Mouse (Mus musculus) brown adipose tissue, adult 24 weeks (tissue): ENCODE results near the gene BC025920. TPM values are rescaled to one million over a fixed set of nuclear protein-coding genes. Genes with fewer than 3 reads are reported as not detected.

ENCODE experiments used
- H3K27ac ChIP-seq: fragments of 200-500 bp; replicated peaks from 2 replicates; pipeline ENCODE4 v1.5.1; 2012; ENCODE audit warnings: low read depth, mild to moderate bottlenecking, low read length
- H3K4me1 ChIP-seq: fragments of 200-500 bp; 2 replicates; pipeline ENCODE4 v1.6.1; 2012; ENCODE audit warnings: low read length, mixed read lengths; ENCODE audit not compliant: control insufficient read depth, insufficient read depth, insufficient read length
- H3K4me3 ChIP-seq: fragments of 200-500 bp; 2 replicates; pipeline ENCODE4 v1.5.1; 2012; ENCODE audit warnings: low read depth, mild to moderate bottlenecking, low read length, moderate library complexity; ENCODE audit not compliant: insufficient read depth
- polyA plus RNA-seq: library from polyadenylated mRNA; stranded (reverse); fragments of >200 nt; gene quantifications from 2 replicates; pipeline ENCODE4 v1.2.4, GENCODE M21; 2012; ENCODE audit not compliant: missing spikeins, insufficient read depth, insufficient read length

BC025920 gene
- polyA plus RNA-seq, 1 experiment, result 4.1 TPM

DNA sequence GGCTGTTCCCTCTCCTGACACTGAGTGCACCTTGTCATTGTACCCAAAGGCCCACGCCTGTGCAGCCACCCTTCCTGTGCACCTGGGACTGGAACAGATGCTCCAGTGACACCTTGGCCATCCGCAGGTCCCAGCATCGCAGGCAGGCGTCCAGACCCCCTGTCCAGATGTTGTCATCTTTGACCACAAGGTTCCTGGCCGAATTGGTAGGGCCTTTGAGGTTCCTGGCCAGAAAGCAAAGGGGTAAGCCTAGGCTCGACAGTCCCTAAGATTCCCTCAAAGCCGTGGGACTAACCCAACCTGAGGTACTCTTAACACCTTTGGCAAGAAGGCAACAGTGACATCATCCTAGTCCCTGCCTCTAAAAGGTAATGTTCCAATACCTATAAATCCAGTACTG, 13.4 kb upstream of the BC025920 start:
- peaks cover 2% of the 10 kb centered on the region; the same call in 1 of the 2 replicates for H3K4me1 ChIP-seq
- H3K4me3 ChIP-seq, result no peak overlapping the region
- H3K27ac ChIP-seq, result no peak overlapping the region

DNA sequence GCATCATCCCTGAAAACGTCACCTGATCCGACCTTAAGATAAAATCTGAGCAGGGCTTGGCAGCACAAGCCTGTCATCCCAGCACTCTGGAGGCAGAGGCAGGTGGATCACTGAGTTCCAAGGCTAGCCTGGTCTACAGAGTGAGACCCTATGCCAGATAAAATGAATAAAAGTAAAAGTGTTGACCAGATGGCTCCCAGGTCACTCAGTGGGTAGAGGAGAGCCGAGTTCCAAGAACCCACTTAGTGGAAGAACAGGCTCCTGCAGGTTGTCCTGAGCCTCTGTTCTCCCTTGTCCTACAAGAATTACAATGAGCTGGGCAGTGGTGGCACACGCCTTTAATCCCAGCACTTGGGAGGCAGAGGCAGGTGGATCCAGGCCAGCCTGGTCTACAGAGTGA, 12.8 kb upstream of the BC025920 start:
- no peak overlapping the region for H3K27ac ChIP-seq
- H3K4me1 ChIP-seq, result peaks cover 2% of the 10 kb centered on the region; the same call in 1 of the 2 replicates

DNA sequence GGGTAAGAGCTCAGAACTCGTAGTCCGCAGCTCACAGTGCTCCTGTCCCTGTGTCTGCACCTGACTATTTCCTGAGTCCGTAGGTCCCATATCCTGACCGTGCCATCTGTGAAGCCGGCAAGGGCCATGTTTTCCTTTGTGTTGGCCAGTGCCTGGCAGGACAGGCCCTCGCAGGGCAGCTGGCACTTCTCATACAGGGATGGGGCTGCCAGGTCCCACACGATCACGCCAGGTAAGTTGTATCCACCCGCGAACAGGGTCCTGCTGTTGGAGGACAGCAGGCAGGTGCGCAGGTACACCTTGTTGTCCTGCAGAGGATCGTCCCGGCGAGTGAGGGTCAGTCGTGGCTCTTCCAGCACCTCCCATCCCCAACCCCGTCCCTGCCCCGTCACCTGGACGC, 12.1 kb upstream of the BC025920 start:
- Histone ChIP-seq H3K4me1 (peaks cover 2% of the 10 kb centered on the region; the same call in 1 of the 2 replicates), H3K27ac (no peak overlapping the region), H3K4me3 (no peak overlapping the region)

More for the DNA sequence above, 12.8 kb upstream of the BC025920 start:
- H3K4me3 ChIP-seq, result no peak overlapping the region

DNA sequence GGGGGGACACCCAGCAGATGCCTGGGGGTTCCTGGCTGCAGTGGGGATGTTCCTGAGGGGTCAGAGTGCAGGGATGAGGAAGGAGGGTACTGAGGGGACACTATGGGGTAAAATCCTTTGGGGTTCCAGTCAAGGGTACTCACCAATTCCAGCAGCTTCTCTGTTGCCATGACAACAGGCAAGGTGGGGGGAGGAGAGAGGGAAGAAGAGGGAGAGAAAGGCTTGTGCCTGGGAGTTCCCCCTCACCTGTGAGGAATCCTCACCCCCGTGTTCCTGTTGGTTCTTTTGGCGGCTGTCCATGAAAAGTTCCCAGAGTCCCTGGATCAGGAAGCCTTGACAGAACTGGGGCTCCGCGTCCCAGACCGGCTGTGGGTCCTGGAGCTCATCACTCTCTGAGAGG, 10.5 kb upstream of the BC025920 start:
- no peak overlapping the region for H3K4me3 ChIP-seq
- H3K4me1 ChIP-seq, result peaks cover 2% of the 10 kb centered on the region; the same call in 1 of the 2 replicates
- no peak overlapping the region for H3K27ac ChIP-seq

DNA sequence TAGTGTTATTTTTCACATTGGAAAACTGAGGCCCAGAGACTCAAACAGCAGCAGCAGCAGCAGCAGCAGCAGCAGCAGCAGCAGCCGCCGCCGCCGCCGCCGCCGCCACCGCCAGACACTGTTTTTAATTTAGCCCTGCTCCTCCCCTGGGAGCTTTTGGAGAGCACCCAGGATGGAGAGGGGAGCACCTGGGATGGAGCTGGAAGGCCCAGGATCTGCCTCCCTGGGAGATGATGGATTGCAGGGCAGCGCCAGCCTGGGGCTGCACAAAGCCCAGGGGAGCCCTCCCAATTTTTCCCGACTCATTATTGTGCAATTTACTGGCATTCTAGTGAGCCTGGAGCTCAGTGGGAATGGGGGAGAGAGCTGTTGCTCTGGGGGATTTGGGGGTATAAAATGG, 9.5 kb upstream of the BC025920 start:
- no peak overlapping the region for H3K4me3 ChIP-seq
- H3K27ac ChIP-seq, result no peak overlapping the region
- peaks cover 4% of the 10 kb centered on the region; the same call in 1 of the 2 replicates for H3K4me1 ChIP-seq

DNA sequence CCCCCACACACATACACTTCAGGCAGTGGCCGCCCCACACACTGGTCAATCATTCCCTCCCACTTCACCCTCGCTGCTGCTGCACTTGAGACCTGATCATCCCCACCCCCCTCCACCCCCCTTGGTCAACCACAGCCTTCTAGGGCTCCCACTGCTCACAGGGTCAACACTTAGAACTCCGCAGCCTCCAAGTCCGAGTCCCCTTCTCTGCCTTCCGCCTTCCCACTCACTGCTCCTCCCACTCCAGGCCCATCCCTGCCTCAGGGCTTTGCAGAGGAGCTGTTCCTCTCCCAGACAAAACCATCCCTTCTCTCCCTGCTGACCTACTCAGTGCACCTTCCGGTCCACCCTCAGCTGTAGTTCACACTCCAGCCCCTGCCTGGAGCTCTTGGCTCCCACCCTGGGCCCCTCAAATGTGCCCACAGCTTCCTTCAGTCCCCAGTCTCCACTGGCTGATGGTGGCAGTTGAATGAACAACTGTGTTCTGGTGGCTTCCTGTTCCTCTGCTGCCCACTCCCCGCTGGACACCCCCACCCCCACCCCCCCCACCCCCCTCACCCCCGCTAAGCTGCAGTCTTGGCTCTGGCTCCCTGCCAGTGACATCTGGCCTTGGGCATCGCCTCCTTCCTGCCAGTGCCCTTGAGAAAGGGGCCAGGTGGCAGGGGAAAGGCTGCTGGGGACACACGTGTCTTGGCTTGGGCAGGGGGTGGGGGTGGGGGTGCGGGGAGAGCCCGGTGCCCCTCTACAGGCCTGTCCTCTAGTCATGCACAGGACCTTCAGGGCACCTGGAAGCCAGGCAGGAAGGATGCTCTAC, 8.7 kb upstream of the BC025920 start:
- Histone ChIP-seq H3K27ac (no peak overlapping the region), H3K4me3 (peak overlapping the region; percentile 49), H3K4me1 (peaks cover 5% of the 10 kb centered on the region; the same call in 1 of the 2 replicates)

DNA sequence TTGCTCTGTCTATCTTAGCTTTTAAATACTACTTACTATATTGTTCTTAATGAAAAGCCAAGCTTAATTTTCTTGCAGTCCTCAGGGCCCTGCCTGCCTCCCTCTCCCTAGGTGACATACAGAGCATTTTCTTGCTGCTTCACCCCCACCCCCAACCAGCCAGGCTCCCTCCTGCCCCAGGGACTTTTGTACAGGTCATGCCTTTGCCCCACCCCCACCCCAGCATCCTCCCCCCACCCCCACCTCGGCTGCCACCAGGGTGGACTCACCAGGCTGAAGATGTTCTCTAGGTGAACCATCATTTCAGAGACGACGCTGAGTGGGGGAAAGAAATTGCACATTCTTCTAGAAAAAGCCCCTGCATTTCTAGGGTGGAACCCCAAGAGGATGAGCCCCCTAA, 7.7 kb upstream of the BC025920 start:
- Histone ChIP-seq H3K27ac (no peak overlapping the region), H3K4me3 (no peak overlapping the region), H3K4me1 (peaks cover 5% of the 10 kb centered on the region)

DNA sequence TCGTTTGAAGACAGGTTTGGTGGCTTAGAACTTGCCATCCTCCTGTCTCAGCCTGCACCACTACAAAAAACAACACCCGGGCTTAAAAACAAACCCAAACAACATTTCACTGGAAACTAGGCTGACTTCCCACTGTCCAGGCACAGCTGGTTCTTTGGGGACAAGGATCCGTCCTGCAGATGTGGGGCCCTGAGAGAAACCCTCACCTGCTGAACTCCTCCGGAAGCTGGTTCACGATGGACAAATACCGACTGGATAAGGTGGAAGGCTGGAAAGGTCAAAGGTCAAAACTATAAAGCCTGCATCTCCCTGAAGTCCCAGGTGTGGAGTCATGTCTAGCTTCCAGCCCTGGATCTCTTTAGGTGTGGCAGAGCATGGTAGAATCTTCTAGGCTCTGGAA, 7.2 kb upstream of the BC025920 start:
- no peak overlapping the region for H3K4me3 ChIP-seq
- H3K27ac ChIP-seq, result no peak overlapping the region
- peaks cover 5% of the 10 kb centered on the region for H3K4me1 ChIP-seq

DNA sequence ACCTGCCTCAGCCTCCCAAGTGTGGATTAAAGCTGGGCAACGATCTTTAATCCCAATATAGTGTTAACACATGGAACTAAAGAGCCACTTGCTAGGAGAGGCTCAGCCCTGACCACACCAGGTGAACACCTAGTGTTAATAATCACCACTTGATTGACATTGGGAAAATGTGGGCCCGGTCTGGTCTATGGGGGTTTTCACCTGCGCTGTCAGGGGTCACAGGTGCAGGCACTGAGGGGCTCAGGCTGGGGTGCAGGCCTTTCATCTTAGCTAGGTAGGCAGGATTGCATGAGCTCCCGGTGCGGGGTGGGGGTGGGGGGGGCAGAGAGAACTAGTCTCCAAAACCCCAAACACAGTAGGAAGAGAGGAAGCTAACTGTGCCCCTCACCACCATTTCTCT, 6.4 kb upstream of the BC025920 start:
- no peak overlapping the region for H3K27ac ChIP-seq
- no peak overlapping the region for H3K4me3 ChIP-seq
- peaks cover 5% of the 10 kb centered on the region for H3K4me1 ChIP-seq

DNA sequence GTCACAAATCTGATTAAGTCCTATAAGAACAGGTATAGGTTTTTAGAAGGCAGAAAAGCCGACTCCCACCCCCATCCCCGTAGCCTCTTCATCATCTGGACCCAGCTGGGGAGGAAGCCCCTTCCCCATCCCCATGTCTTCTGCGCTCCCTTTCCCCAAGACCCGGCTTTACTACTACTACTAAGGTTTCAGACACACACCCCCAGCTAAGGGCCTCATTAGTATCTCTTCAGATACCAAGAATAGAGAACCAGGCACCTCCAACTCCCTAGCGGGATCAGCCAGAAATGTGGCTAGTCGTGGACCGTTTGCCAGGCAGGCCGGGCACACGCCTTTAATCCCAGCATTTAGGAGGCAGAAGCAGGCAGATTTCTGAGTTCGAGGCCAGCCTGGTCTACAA, 6.0 kb upstream of the BC025920 start:
- peaks cover 5% of the 10 kb centered on the region for H3K4me1 ChIP-seq
- no peak overlapping the region for H3K27ac ChIP-seq
- no peak overlapping the region for H3K4me3 ChIP-seq

DNA sequence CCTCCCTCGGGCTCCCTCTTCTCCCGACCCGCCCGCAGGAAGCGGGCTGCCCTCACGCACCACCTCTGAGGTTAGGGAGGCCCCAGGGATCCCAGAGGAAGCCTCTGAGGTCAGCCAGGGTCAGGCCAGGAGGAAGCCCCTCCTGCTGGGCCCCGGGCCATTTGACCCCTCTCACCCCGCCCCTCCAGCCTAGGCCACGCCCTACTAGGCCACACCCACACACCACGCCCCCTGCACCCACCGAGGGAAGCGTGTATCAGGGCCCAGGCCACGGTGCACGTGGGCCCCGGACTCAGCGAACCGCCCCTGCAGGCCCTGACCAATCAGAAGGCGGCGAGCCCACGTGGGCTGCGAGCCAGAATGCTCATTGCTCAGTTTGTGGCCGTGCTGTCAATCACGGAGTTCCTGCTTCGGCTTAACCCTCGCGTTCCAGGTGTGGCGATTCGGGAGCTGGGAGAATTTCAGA, 5.3 kb upstream of the BC025920 start, which contains the start of gene Tle6:
Gene Tle6 (minus strand): TSS at position 336 of the 466 bp plus-strand sequence.
- peak within 1 kb of the TSS; percentile 55 for H3K4me3 ChIP-seq
- peak within 1 kb of the TSS; percentile 36; the same call in 1 of the 2 replicates for H3K27ac ChIP-seq
- H3K4me1 ChIP-seq, result peaks cover 5% of the 10 kb centered on the region

DNA sequence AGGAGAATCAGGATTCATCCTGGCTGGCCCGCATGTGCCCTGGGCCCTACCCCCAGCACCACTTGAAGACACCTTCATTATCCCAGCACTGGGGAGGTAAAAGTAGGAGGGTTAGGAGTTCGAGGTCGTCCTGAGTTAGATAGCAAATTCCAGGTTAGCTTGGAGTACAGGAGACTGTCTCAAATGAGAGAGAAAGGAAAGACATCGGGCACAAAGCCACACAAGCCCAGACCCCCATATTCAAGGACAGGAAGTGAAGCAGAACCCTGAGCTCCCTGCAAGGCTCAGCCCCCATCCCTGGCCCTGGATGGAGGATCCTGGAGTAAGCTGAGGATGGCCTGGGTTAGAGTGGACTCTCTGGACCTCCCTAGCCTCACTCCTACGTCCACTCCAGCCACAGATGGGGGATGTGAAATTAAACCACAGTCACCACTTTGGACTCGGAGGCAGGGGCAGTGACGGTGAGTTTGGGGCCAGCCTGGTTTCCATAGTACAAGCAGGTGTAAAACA, 4.6 kb upstream of the BC025920 start:
- Histone ChIP-seq H3K4me3 (peak overlapping the region; percentile 55), H3K4me1 (peaks cover 4% of the 10 kb centered on the region; the same call in 1 of the 2 replicates), H3K27ac (peak overlapping the region; percentile 36; the same call in 1 of the 2 replicates)

DNA sequence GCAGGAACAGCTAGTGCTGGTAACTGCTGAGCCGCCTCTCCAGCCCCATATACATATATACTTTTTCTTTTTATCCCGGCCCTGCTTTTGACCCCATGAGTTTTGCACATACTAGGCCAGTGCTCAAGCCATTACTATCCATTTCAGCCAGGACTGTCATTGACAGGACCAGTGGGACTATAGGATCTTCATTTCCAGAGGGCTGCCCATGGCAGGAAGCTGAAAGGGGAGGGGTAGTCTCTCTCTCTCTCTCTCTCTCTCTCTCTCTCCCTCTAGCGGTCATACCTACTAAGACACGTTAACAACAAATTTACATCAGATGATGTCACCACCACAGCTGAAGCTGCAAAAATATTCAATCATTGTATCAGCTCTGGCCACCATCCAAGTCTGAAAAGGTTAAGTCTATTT, 3.3 kb upstream of the BC025920 start:
- Histone ChIP-seq H3K27ac (no peak overlapping the region), H3K4me1 (peaks cover 7% of the 10 kb centered on the region; the same call in 1 of the 2 replicates), H3K4me3 (no peak overlapping the region)

DNA sequence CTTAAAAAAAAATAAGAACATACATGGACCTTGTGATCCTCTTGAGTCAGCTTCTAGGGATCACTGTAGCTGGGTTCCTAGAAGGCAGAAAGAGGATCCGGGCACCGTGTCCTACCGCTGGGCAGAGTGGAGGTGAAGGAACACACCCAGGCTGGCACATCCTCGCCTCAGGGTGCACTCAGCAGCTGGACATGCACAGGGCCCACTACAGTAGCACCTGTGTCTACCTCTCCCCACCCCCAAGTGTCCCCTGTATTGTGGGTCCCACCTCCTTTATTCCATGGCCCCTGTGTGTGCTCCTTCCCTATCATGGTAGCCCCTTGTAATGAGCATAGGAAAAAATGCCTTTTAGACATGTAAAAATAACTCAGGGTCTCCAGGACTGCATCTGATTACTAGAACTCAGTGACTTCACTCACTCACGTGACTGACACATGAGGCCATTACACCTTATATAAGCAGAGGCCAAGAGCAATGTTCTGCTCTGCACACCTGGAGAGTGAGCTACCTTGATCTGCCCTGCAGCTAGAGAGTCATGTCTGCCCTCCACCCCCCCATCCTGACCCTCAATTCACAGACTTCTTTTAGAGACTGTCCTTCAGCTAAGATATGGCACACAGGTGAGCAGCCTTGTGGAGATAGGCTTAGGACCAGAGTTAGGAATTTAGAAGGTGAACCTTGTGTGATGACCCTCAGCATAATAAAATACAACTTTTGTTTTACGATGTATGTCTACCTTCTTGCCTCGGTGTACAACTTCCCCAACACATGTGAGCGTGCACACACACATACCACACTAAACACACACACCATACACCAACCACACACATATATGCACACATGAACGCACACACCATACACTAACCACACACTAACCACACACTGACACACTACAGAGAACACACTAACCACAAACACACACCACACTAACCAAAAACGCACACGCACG, 1.8 kb upstream of the BC025920 start:
- H3K4me3 ChIP-seq, result no peak overlapping the region
- H3K27ac ChIP-seq, result no peak overlapping the region
- H3K4me1 ChIP-seq, result peaks cover 7% of the 10 kb centered on the region; the same call in 1 of the 2 replicates
